Mouse (Mus musculus): ENCODE results near the gene Ddx23. TPM values are rescaled to one million over a fixed set of nuclear protein-coding genes. Genes with fewer than 3 reads are reported as not detected.

Gene Ddx23
- total and polyA plus RNA-seq, 3 experiments = 66.6 to 154 (median 112) TPM

DNA sequence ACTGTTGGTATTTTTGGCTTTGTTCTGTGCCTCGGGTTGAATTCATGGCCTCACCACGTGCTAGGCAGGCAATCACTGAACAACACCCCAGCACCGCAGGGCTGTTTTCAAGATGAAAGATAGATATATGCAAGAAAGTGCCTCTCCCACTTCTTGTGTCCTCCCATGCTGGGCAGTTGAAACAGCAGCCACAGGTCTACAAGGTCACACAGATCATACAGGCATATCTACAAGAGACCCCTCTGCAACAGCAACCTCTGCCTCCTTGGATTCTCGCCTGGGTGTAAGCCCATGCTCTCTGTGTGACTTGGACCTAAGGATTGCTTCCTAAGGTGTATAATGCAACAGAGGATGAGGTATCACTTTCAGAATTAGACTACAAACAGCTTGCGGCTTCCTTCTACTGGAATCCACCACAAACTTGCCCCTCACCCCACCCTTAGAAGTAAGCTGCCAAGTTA, 39.3 kb downstream of the Ddx23 start:
- TF ChIP-seq GATA1 (IDR thresholded peaks at IDR 0.05; ENCODE audit: borderline replicate concordance, low read length) (no peak), TAL1 (conservative IDR thresholded peaks at IDR 0.05; ENCODE audit: low read depth, low read length) (no peak), POLR2AphosphoS5 (IDR thresholded peaks at IDR 0.05; ENCODE audit: insufficient replicate concordance, low read depth, low read length) (no peak), CTCF (IDR thresholded peaks at IDR 0.05; ENCODE audit: low read depth, low read length) (no peak), GATA2 (IDR thresholded peaks at IDR 0.05; ENCODE audit: borderline replicate concordance, low read depth, low read length) (no peak)
- no peak overlapping the region for H3K4me3 ChIP-seq (ENCODE audit: low read depth, low read length)
- no peaks in the 10 kb centered on the region for H3K9me3 ChIP-seq (replicated peaks)
- peaks cover 60% of the 10 kb centered on the region for H3K27me3 ChIP-seq (ENCODE audit: insufficient read depth, low read length)
- DNase-seq (ENCODE audit: low spot score) = no peak
- ATAC-seq (ENCODE audit: extremely low read depth, insufficient number of reproducible peaks, low FRiP score, poor library complexity, severe bottlenecking) = no peak
- H3K4me1 ChIP-seq (ENCODE audit: insufficient read depth, low read depth, low read length) = 0 out of 2 replicates have a peak, but pooled peaks cover 3% of the 10 kb centered on the region
- H3K36me3 ChIP-seq (replicated peaks) = no peaks in the 10 kb centered on the region

DNA sequence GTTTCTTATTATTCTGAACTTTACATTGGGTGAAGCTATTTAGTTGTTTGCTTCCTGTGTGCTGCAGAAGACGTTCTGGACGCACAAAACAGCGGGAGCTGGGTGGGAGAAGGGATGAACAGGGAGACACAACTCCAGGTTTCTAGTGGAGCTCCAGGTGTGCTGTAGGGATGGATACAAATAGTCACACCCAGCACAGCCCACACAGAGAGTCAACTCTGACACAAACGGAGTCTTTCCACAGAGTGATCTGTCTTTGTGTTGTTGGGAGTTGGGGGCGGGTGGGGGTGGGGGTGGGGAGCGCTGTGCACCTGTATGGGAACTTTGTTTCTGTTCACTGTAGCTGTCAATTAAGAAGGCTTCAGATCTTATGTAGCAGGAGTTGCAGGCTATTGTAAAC, 40.0 kb downstream of the Ddx23 start:
- ATAC-seq (ENCODE audit: extremely low read depth, insufficient number of reproducible peaks, low FRiP score, poor library complexity, severe bottlenecking) (no peak), DNase-seq (ENCODE audit: low spot score) (no peak)
- Histone ChIP-seq H3K36me3 (replicated peaks) (no peaks in the 10 kb centered on the region), H3K27me3 (ENCODE audit: insufficient read depth, low read length) (peaks cover 62% of the 10 kb centered on the region), H3K4me1 (ENCODE audit: insufficient read depth, low read depth, low read length) (0 out of 2 replicates have a peak, but pooled peaks cover 3% of the 10 kb centered on the region), H3K9me3 (replicated peaks) (no peaks in the 10 kb centered on the region), H3K4me3 (ENCODE audit: low read depth, low read length) (no peak overlapping the region)
- no peak for TF ChIP-seq GATA1 (IDR thresholded peaks at IDR 0.05; ENCODE audit: borderline replicate concordance, low read length)
- no peak for TF ChIP-seq POLR2AphosphoS5 (IDR thresholded peaks at IDR 0.05; ENCODE audit: insufficient replicate concordance, low read depth, low read length)
- TF ChIP-seq CTCF (IDR thresholded peaks at IDR 0.05; ENCODE audit: low read depth, low read length) = no peak
- no peak for TF ChIP-seq GATA2 (IDR thresholded peaks at IDR 0.05; ENCODE audit: borderline replicate concordance, low read depth, low read length)

DNA sequence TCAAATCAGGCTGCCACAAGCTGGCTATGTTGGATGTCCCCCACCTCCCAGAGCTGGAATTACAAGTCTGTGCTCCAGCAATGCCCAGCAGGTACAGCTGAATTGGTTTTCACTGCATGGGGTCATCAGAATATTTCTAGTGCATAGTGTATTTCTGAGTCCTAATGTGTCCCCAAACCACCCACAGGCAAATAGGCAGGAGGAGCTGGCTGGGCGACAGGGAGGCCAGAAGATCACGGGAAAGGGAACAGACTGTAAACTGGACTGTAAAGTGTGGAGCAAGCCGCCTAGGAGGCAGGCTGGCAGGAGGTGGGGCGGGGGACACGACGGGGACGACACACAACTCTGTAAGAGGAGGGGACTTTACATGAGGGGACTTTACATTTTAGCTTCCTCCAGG, 40.5 kb downstream of the Ddx23 start:
- Histone ChIP-seq H3K9me3 (replicated peaks) (no peaks in the 10 kb centered on the region), H3K27me3 (ENCODE audit: insufficient read depth, low read length) (peaks cover 64% of the 10 kb centered on the region), H3K36me3 (replicated peaks) (no peaks in the 10 kb centered on the region), H3K4me1 (ENCODE audit: insufficient read depth, low read depth, low read length) (peaks cover 6% of the 10 kb centered on the region; the same call in 1 of the 2 replicates), H3K4me3 (ENCODE audit: low read depth, low read length) (no peak overlapping the region)
- ATAC-seq (ENCODE audit: extremely low read depth, insufficient number of reproducible peaks, low FRiP score, poor library complexity, severe bottlenecking) = no peak
- DNase-seq (ENCODE audit: low spot score) = no peak
- TF ChIP-seq POLR2AphosphoS5 (IDR thresholded peaks at IDR 0.05; ENCODE audit: insufficient replicate concordance, low read depth, low read length) (no peak), TAL1 (conservative IDR thresholded peaks at IDR 0.05; ENCODE audit: low read depth, low read length) (no peak), GATA2 (IDR thresholded peaks at IDR 0.05; ENCODE audit: borderline replicate concordance, low read depth, low read length) (no peak), CTCF (IDR thresholded peaks at IDR 0.05; ENCODE audit: low read depth, low read length) (no peak), GATA1 (IDR thresholded peaks at IDR 0.05; ENCODE audit: borderline replicate concordance, low read length) (no peak)

DNA sequence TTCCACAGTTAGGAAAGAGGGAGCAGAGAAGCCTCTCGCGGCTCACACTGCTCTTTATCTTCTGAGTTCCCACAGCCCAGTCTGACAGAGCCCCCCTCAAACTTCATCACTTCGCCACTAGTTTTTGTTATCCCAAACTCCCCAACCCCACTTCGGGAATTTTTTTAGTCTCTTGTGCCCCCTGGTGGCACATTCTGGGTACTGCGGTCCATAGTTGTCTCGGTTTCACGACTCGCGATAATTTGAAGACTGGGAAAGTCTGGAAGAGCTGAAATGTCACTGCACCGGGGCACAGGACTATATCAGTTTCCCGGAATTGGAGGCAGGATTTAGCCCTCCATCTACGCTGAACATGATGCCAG, 45.5 kb downstream of the Ddx23 start:
- peak; percentile 43 for DNase-seq (ENCODE audit: low spot score)
- Histone ChIP-seq H3K4me1 (ENCODE audit: insufficient read depth, low read depth, low read length) (peaks cover 3% of the 10 kb centered on the region; the same call in 1 of the 2 replicates), H3K9me3 (replicated peaks) (peaks cover 4% of the 10 kb centered on the region), H3K36me3 (replicated peaks) (no peaks in the 10 kb centered on the region), H3K27me3 (ENCODE audit: insufficient read depth, low read length) (peaks cover 45% of the 10 kb centered on the region), H3K4me3 (ENCODE audit: low read depth, low read length) (no peak overlapping the region)
- ATAC-seq (ENCODE audit: extremely low read depth, insufficient number of reproducible peaks, low FRiP score, poor library complexity, severe bottlenecking) = no peak
- TF ChIP-seq CTCF (IDR thresholded peaks at IDR 0.05; ENCODE audit: low read depth, low read length) (peak; percentile 64), POLR2AphosphoS5 (IDR thresholded peaks at IDR 0.05; ENCODE audit: insufficient replicate concordance, low read depth, low read length) (no peak)

DNA sequence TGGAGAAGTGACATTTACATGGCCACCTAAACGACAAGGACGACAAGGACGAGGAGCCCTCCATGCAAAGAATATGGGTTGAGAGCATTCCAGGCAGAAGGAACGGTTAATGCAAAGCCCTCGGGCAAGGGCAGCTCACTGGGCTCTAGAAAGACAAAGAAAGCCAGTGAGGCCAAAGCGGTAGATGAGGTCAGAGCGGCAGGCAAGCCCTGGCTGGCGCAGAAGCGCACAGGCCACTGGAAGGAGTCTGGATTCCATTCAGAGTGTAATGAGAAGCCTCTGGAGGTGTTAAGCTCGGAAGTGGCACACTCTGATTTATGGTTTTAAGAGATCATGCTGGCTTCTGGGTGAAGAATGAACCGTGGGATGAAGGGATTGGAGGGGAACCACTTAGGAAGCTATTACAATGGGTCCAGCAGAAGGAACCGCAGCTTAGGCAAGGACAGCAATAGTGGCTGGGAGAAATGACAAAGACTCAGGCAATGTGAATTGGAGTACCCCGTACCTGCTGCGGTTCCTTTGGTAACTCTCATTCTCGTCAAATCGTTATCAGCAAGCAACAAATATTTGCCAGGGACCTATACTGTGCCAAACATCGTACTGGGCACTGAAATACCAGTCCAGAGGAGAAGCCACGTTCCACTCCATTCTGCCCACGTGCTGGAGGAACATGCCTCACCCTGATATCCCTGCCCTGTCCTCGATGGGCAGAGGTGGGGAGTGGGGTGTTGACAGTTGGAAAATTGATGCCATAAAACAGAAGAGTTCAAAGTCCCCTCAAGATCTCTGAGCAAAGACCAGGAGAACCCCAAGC, 46.1 kb downstream of the Ddx23 start:
- DNase-seq (ENCODE audit: low spot score) (no peak), ATAC-seq (ENCODE audit: extremely low read depth, insufficient number of reproducible peaks, low FRiP score, poor library complexity, severe bottlenecking) (no peak)
- H3K36me3 ChIP-seq (replicated peaks) = no peaks in the 10 kb centered on the region
- H3K4me1 ChIP-seq (ENCODE audit: insufficient read depth, low read depth, low read length) = peaks cover 3% of the 10 kb centered on the region; the same call in 1 of the 2 replicates
- H3K9me3 ChIP-seq (replicated peaks) = peaks cover 5% of the 10 kb centered on the region
- H3K27me3 ChIP-seq (ENCODE audit: insufficient read depth, low read length) = peaks cover 42% of the 10 kb centered on the region
- H3K4me3 ChIP-seq (ENCODE audit: low read depth, low read length) = no peak overlapping the region
- TF ChIP-seq CTCF (IDR thresholded peaks at IDR 0.05; ENCODE audit: low read depth, low read length) = no peak
- TF ChIP-seq POLR2AphosphoS5 (IDR thresholded peaks at IDR 0.05; ENCODE audit: insufficient replicate concordance, low read depth, low read length) = no peak
- TF ChIP-seq TAL1 (conservative IDR thresholded peaks at IDR 0.05; ENCODE audit: low read depth, low read length) = no peak
- TF ChIP-seq GATA2 (IDR thresholded peaks at IDR 0.05; ENCODE audit: borderline replicate concordance, low read depth, low read length) = no peak
- TF ChIP-seq GATA1 (IDR thresholded peaks at IDR 0.05; ENCODE audit: borderline replicate concordance, low read length) = no peak

DNA sequence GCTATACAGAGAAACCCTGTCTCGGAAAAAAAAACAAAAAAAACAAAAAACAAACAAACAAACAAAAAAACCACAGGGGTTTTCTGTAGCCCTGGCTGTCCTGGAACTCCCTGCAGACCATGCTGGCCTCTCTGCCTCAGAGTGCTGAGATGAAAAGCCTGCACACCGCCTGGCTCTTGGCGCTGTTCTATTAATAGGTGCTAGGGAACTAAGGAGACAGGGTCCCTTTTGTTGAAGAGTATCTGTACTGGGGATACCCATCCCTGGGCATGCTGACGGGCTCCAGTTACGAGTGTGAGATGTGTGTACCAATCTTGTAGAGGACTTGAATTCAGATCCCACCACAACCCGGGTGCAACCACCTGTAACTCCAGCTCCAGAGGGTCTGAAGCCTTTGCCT, 46.9 kb downstream of the Ddx23 start:
- Histone ChIP-seq H3K27me3 (ENCODE audit: insufficient read depth, low read length) (peaks cover 39% of the 10 kb centered on the region), H3K4me1 (ENCODE audit: insufficient read depth, low read depth, low read length) (peaks cover 3% of the 10 kb centered on the region; the same call in 1 of the 2 replicates), H3K36me3 (replicated peaks) (no peaks in the 10 kb centered on the region), H3K9me3 (replicated peaks) (peaks cover 5% of the 10 kb centered on the region), H3K4me3 (ENCODE audit: low read depth, low read length) (no peak overlapping the region)
- DNase-seq (ENCODE audit: low spot score) (no peak), ATAC-seq (ENCODE audit: extremely low read depth, insufficient number of reproducible peaks, low FRiP score, poor library complexity, severe bottlenecking) (no peak)
- TF ChIP-seq TAL1 (conservative IDR thresholded peaks at IDR 0.05; ENCODE audit: low read depth, low read length) = no peak
- TF ChIP-seq GATA1 (IDR thresholded peaks at IDR 0.05; ENCODE audit: borderline replicate concordance, low read length) = no peak
- TF ChIP-seq CTCF (IDR thresholded peaks at IDR 0.05; ENCODE audit: low read depth, low read length) = no peak
- no peak for TF ChIP-seq POLR2AphosphoS5 (IDR thresholded peaks at IDR 0.05; ENCODE audit: insufficient replicate concordance, low read depth, low read length)
- no peak for TF ChIP-seq GATA2 (IDR thresholded peaks at IDR 0.05; ENCODE audit: borderline replicate concordance, low read depth, low read length)

Measured in G1E (cell line).